Mouse (Mus musculus): ENCODE measurements around the gene Ttc7b. TPM values are rescaled to one million over a fixed set of nuclear protein-coding genes. Genes with fewer than 3 reads are reported as not detected.

Gene Ttc7b
- polyA plus RNA-seq, 1 experiment from 2014 or later, result 4.0 TPM

- Histone ChIP-seq H3K4me2 (replicated peaks) (no peak overlapping the region), H3K27me3 (replicated peaks) (no peaks in the 10 kb centered on the region), H3K4me3 (replicated peaks) (no peak overlapping the region), H3K27ac (no peak overlapping the region), H3K9me3 (no peaks in the 10 kb centered on the region), H3K9ac (no peak overlapping the region), H3K36me3 (no peaks in the 10 kb centered on the region), H3K4me1 (replicated peaks) (no peaks in the 10 kb centered on the region)
- 47% methylated on average over 12 of the region's 12 CpGs for WGBS
- 0 out of 2 replicates have a peak, but pooled peaks have one; percentile 21 for ATAC-seq
Measured at GRCm38 (mm10) chr12:100313785-100314375, 206.7 kb downstream of the Ttc7b start.

- no peak for ATAC-seq
- Histone ChIP-seq H3K27ac (no peak overlapping the region), H3K9me3 (no peaks in the 10 kb centered on the region), H3K27me3 (replicated peaks) (no peaks in the 10 kb centered on the region), H3K36me3 (no peaks in the 10 kb centered on the region), H3K4me1 (replicated peaks) (no peaks in the 10 kb centered on the region), H3K4me2 (replicated peaks) (no peak overlapping the region), H3K9ac (no peak overlapping the region), H3K4me3 (replicated peaks) (no peak overlapping the region)
- 77% methylated on average over 6 of the region's 6 CpGs for WGBS
Measured at GRCm38 (mm10) chr12:100313209-100313608, 207.4 kb downstream of the Ttc7b start.

GRCm38 (mm10) chr12:100310471-100311392 is 209.9 kb downstream of the Ttc7b start:
- no peak overlapping the region for H3K4me3 ChIP-seq (replicated peaks)
- no peaks in the 10 kb centered on the region for H3K27me3 ChIP-seq (replicated peaks)
- no peaks in the 10 kb centered on the region for H3K36me3 ChIP-seq
- peaks cover 6% of the 10 kb centered on the region; the same call in 1 of the 2 replicates for H3K4me1 ChIP-seq (replicated peaks)
- no peak overlapping the region for H3K9ac ChIP-seq
- H3K27ac ChIP-seq, result no peak overlapping the region
- H3K9me3 ChIP-seq, result no peaks in the 10 kb centered on the region
- H3K4me2 ChIP-seq (replicated peaks), result no peak overlapping the region
- ATAC-seq, result no peak
- 63% methylated on average over 6 of the region's 6 CpGs for WGBS

GRCm38 (mm10) chr12:100309201-100309600 is 211.4 kb downstream of the Ttc7b start:
- H3K4me2 ChIP-seq (replicated peaks), result no peak overlapping the region
- no peak for ATAC-seq
- no peak overlapping the region for H3K4me3 ChIP-seq (replicated peaks)
- peaks cover 11% of the 10 kb centered on the region; the same call in 1 of the 2 replicates for H3K4me1 ChIP-seq (replicated peaks)
- H3K27me3 ChIP-seq (replicated peaks), result no peaks in the 10 kb centered on the region
- H3K9me3 ChIP-seq, result no peaks in the 10 kb centered on the region
- WGBS, result 68% methylated on average over 4 of the region's 4 CpGs
- H3K9ac ChIP-seq, result no peak overlapping the region
- H3K27ac ChIP-seq, result no peak overlapping the region
- no peaks in the 10 kb centered on the region for H3K36me3 ChIP-seq

- no peak overlapping the region for H3K4me2 ChIP-seq (replicated peaks)
- H3K4me1 ChIP-seq (replicated peaks), result peaks cover 11% of the 10 kb centered on the region; the same call in 1 of the 2 replicates
- ATAC-seq, result peak; percentile 73
- WGBS, result 48% methylated on average over 8 of the region's 8 CpGs
- no peaks in the 10 kb centered on the region for H3K36me3 ChIP-seq
- no peak overlapping the region for H3K9ac ChIP-seq
- no peak overlapping the region for H3K27ac ChIP-seq
- H3K27me3 ChIP-seq (replicated peaks), result no peaks in the 10 kb centered on the region
- no peaks in the 10 kb centered on the region for H3K9me3 ChIP-seq
- H3K4me3 ChIP-seq (replicated peaks), result no peak overlapping the region
Measured at GRCm38 (mm10) chr12:100307501-100308260, 212.9 kb downstream of the Ttc7b start.

- H3K27ac ChIP-seq, result no peak overlapping the region
- peaks cover 11% of the 10 kb centered on the region; the same call in 1 of the 2 replicates for H3K4me1 ChIP-seq (replicated peaks)
- H3K4me3 ChIP-seq (replicated peaks), result no peak overlapping the region
- WGBS, result 69% methylated on average over 1 of the region's 1 CpGs
- H3K9me3 ChIP-seq, result no peaks in the 10 kb centered on the region
- H3K4me2 ChIP-seq (replicated peaks), result no peak overlapping the region
- H3K27me3 ChIP-seq (replicated peaks), result no peaks in the 10 kb centered on the region
- no peaks in the 10 kb centered on the region for H3K36me3 ChIP-seq
- no peak for ATAC-seq
- no peak overlapping the region for H3K9ac ChIP-seq
Measured at GRCm38 (mm10) chr12:100306336-100306735, 214.3 kb downstream of the Ttc7b start.

GRCm38 (mm10) chr12:100305051-100305673 is 215.5 kb downstream of the Ttc7b start:
- H3K4me3 ChIP-seq (replicated peaks), result no peak overlapping the region
- no peak overlapping the region for H3K4me2 ChIP-seq (replicated peaks)
- no peak overlapping the region for H3K9ac ChIP-seq
- no peaks in the 10 kb centered on the region for H3K36me3 ChIP-seq
- H3K27me3 ChIP-seq (replicated peaks), result no peaks in the 10 kb centered on the region
- no peak for ATAC-seq
- H3K27ac ChIP-seq, result peak overlapping the region; percentile 9; the same call in 1 of the 2 replicates
- WGBS, result 81% methylated on average over 4 of the region's 4 CpGs
- no peaks in the 10 kb centered on the region for H3K9me3 ChIP-seq
- peaks cover 11% of the 10 kb centered on the region; the same call in 1 of the 2 replicates for H3K4me1 ChIP-seq (replicated peaks)

GRCm38 (mm10) chr12:100304280-100304679 is 216.3 kb downstream of the Ttc7b start:
- Histone ChIP-seq H3K9me3 (no peaks in the 10 kb centered on the region), H3K4me1 (replicated peaks) (peaks cover 12% of the 10 kb centered on the region; the same call in 1 of the 2 replicates), H3K27ac (no peak overlapping the region), H3K9ac (no peak overlapping the region), H3K4me2 (replicated peaks) (no peak overlapping the region), H3K36me3 (no peaks in the 10 kb centered on the region), H3K27me3 (replicated peaks) (no peaks in the 10 kb centered on the region), H3K4me3 (replicated peaks) (no peak overlapping the region)
- 0 out of 2 replicates have a peak, but pooled peaks have one; percentile 35 for ATAC-seq
- 79% methylated on average over 2 of the region's 2 CpGs for WGBS

- Histone ChIP-seq H3K9me3 (no peaks in the 10 kb centered on the region), H3K9ac (no peak overlapping the region), H3K27me3 (replicated peaks) (no peaks in the 10 kb centered on the region), H3K27ac (no peak overlapping the region), H3K36me3 (no peaks in the 10 kb centered on the region), H3K4me2 (replicated peaks) (no peak overlapping the region), H3K4me1 (replicated peaks) (peaks cover 16% of the 10 kb centered on the region; the same call in 1 of the 2 replicates), H3K4me3 (replicated peaks) (no peak overlapping the region)
- 67% methylated on average over 7 of the region's 7 CpGs for WGBS
- ATAC-seq, result no peak
Measured at GRCm38 (mm10) chr12:100303141-100303540, 217.5 kb downstream of the Ttc7b start.

- Histone ChIP-seq H3K4me3 (replicated peaks) (no peak overlapping the region), H3K9me3 (no peaks in the 10 kb centered on the region), H3K36me3 (no peaks in the 10 kb centered on the region), H3K27ac (no peak overlapping the region), H3K9ac (no peak overlapping the region), H3K4me2 (replicated peaks) (no peak overlapping the region), H3K4me1 (replicated peaks) (0 out of 2 replicates have a peak, but pooled peaks cover 10% of the 10 kb centered on the region), H3K27me3 (replicated peaks) (no peaks in the 10 kb centered on the region)
- no peak for ATAC-seq
- 72% methylated on average over 5 of the region's 5 CpGs for WGBS
Measured at GRCm38 (mm10) chr12:100300446-100300845, 220.2 kb downstream of the Ttc7b start.

- no peak overlapping the region for H3K4me3 ChIP-seq (replicated peaks)
- no peak overlapping the region for H3K27ac ChIP-seq
- 68% methylated on average over 8 of the region's 8 CpGs for WGBS
- H3K9me3 ChIP-seq, result no peaks in the 10 kb centered on the region
- H3K36me3 ChIP-seq, result no peaks in the 10 kb centered on the region
- no peaks in the 10 kb centered on the region for H3K27me3 ChIP-seq (replicated peaks)
- H3K9ac ChIP-seq, result no peak overlapping the region
- no peak overlapping the region for H3K4me2 ChIP-seq (replicated peaks)
- ATAC-seq, result peak; percentile 57; the same call in 1 of the 2 replicates
- 0 out of 2 replicates have a peak, but pooled peaks cover 5% of the 10 kb centered on the region for H3K4me1 ChIP-seq (replicated peaks)
Measured at GRCm38 (mm10) chr12:100299322-100299726, 221.3 kb downstream of the Ttc7b start.

All from intestine, embryonic 15.5 days (tissue).